Mouse (Mus musculus): ENCODE data around the gene Limk2. TPM values are rescaled to one million over a fixed set of nuclear protein-coding genes. Genes with fewer than 3 reads are reported as not detected.
A peak's percentile ranks its signal among the peaks of the same experiment; 100 is the strongest.

Gene Limk2
- polyA plus RNA-seq, 1 experiment from 2014 or later, result 69.3 TPM

GRCm38 (mm10) chr11:3330566-3330965 is 78.4 kb downstream of the Limk2 start:
- Histone ChIP-seq H3K9me3 (ENCODE audit: control insufficient read depth, low read length) (no peaks in the 10 kb centered on the region), H3K4me3 (ENCODE audit: low read depth, low read length) (peak overlapping the region; percentile 49), H3K27me3 (ENCODE audit: control insufficient read depth, insufficient read depth, low read length) (no peaks in the 10 kb centered on the region), H3K36me3 (ENCODE audit: control insufficient read depth, insufficient read depth, low read length) (no peaks in the 10 kb centered on the region), H3K9ac (ENCODE audit: low read length) (peak overlapping the region; percentile 64), H3K4me1 (replicated peaks; ENCODE audit: control insufficient read depth, insufficient read depth) (peaks cover 12% of the 10 kb centered on the region; the same call in 1 of the 2 replicates), H3K4me2 (replicated peaks; ENCODE audit: low read depth) (peak overlapping the region; percentile 79), H3K27ac (replicated peaks) (peak overlapping the region; percentile 90)
- DNase-seq (ENCODE audit: low spot score) (peak; percentile 79), ATAC-seq (ENCODE audit: low FRiP score, low TSS enrichment) (no peak)
- TF ChIP-seq EP300 (optimal IDR thresholded peaks at IDR 0.05) (no peak), CTCF (IDR thresholded peaks at IDR 0.05; ENCODE audit: low read depth) (peak; percentile 69)
- WGBS, result 1% methylated on average over 9 of the region's 9 CpGs

- TF ChIP-seq CTCF (IDR thresholded peaks at IDR 0.05; ENCODE audit: low read depth), result no peak
- peak; percentile 38 for TF ChIP-seq EP300 (optimal IDR thresholded peaks at IDR 0.05)
- ATAC-seq (ENCODE audit: low FRiP score, low TSS enrichment) (no peak), DNase-seq (ENCODE audit: low spot score) (no peak)
- no peaks in the 10 kb centered on the region for H3K9me3 ChIP-seq (ENCODE audit: control insufficient read depth, low read length)
- H3K4me3 ChIP-seq (ENCODE audit: low read depth, low read length), result peak within 1 kb of the TSS; percentile 49
- peak within 1 kb of the TSS; percentile 64 for H3K9ac ChIP-seq (ENCODE audit: low read length)
- no peaks in the 10 kb centered on the region for H3K27me3 ChIP-seq (ENCODE audit: control insufficient read depth, insufficient read depth, low read length)
- H3K4me2 ChIP-seq (replicated peaks; ENCODE audit: low read depth), result peak within 1 kb of the TSS; percentile 79
- no peaks in the 10 kb centered on the region for H3K36me3 ChIP-seq (ENCODE audit: control insufficient read depth, insufficient read depth, low read length)
- peak within 1 kb of the TSS; percentile 90 for H3K27ac ChIP-seq (replicated peaks)
- H3K4me1 ChIP-seq (replicated peaks; ENCODE audit: control insufficient read depth, insufficient read depth), result peaks cover 11% of the 10 kb centered on the region; the same call in 1 of the 2 replicates
Observed at GRCm38 (mm10) chr11:3329891-3330451, 79.0 kb downstream of the Limk2 start, which contains the start of gene Pik3ip1. Gene Pik3ip1 (plus strand): TSS chr11:3330401.

GRCm38 (mm10) chr11:3328806-3329775 is 79.9 kb downstream of the Limk2 start:
- Histone ChIP-seq H3K4me2 (replicated peaks; ENCODE audit: low read depth) (no peak overlapping the region), H3K9ac (ENCODE audit: low read length) (no peak overlapping the region), H3K27ac (replicated peaks) (no peak overlapping the region), H3K27me3 (ENCODE audit: control insufficient read depth, insufficient read depth, low read length) (no peaks in the 10 kb centered on the region), H3K9me3 (ENCODE audit: control insufficient read depth, low read length) (no peaks in the 10 kb centered on the region), H3K4me3 (ENCODE audit: low read depth, low read length) (no peak overlapping the region), H3K4me1 (replicated peaks; ENCODE audit: control insufficient read depth, insufficient read depth) (peaks cover 9% of the 10 kb centered on the region; the same call in 1 of the 2 replicates), H3K36me3 (ENCODE audit: control insufficient read depth, insufficient read depth, low read length) (no peaks in the 10 kb centered on the region)
- 71% methylated on average over 11 of the region's 11 CpGs for WGBS
- no peak for ATAC-seq (ENCODE audit: low FRiP score, low TSS enrichment)
- DNase-seq (ENCODE audit: low spot score), result no peak
- TF ChIP-seq CTCF (IDR thresholded peaks at IDR 0.05; ENCODE audit: low read depth) (no peak), EP300 (optimal IDR thresholded peaks at IDR 0.05) (no peak)

DNA sequence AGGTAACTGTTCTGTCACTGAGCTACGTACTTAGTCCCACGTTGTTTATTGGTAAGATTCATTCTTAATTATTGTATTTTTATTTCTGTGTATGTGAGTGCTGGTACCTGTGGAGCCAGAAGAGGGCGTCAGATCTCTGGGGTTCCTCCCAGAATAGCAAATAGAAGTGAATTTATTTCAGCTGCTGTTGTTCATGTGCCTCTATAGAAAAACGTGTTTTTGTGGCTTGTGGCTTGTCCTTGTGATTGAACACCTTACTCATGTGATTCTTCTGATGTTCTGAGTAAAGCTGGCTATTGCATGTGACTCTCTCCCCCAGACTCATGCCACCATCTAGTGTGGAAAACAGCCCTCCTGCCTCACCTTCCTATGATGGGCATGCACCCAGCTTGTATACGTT is 80.7 kb downstream of the Limk2 start:
- ATAC-seq (ENCODE audit: low FRiP score, low TSS enrichment) (no peak), DNase-seq (ENCODE audit: low spot score) (no peak)
- Histone ChIP-seq H3K36me3 (ENCODE audit: control insufficient read depth, insufficient read depth, low read length) (no peaks in the 10 kb centered on the region), H3K4me1 (replicated peaks; ENCODE audit: control insufficient read depth, insufficient read depth) (peaks cover 9% of the 10 kb centered on the region; the same call in 1 of the 2 replicates), H3K4me3 (ENCODE audit: low read depth, low read length) (no peak overlapping the region), H3K9ac (ENCODE audit: low read length) (no peak overlapping the region), H3K4me2 (replicated peaks; ENCODE audit: low read depth) (no peak overlapping the region), H3K9me3 (ENCODE audit: control insufficient read depth, low read length) (no peaks in the 10 kb centered on the region), H3K27me3 (ENCODE audit: control insufficient read depth, insufficient read depth, low read length) (no peaks in the 10 kb centered on the region), H3K27ac (replicated peaks) (no peak overlapping the region)
- 70% methylated on average over 5 of the region's 5 CpGs for WGBS
- TF ChIP-seq EP300 (optimal IDR thresholded peaks at IDR 0.05) (no peak), CTCF (IDR thresholded peaks at IDR 0.05; ENCODE audit: low read depth) (peak; percentile 38)

GRCm38 (mm10) chr11:3318286-3318685 is 90.7 kb downstream of the Limk2 start:
- no peaks in the 10 kb centered on the region for H3K4me1 ChIP-seq (replicated peaks; ENCODE audit: control insufficient read depth, insufficient read depth)
- ATAC-seq (ENCODE audit: low FRiP score, low TSS enrichment) (no peak), DNase-seq (ENCODE audit: low spot score) (no peak)
- TF ChIP-seq CTCF (IDR thresholded peaks at IDR 0.05; ENCODE audit: low read depth) (no peak), EP300 (optimal IDR thresholded peaks at IDR 0.05) (no peak)
- H3K27me3 ChIP-seq (ENCODE audit: control insufficient read depth, insufficient read depth, low read length), result no peaks in the 10 kb centered on the region
- H3K9me3 ChIP-seq (ENCODE audit: control insufficient read depth, low read length), result no peaks in the 10 kb centered on the region
- no peak overlapping the region for H3K4me3 ChIP-seq (ENCODE audit: low read depth, low read length)
- H3K36me3 ChIP-seq (ENCODE audit: control insufficient read depth, insufficient read depth, low read length), result no peaks in the 10 kb centered on the region
- WGBS, result 73% methylated on average over 3 of the region's 3 CpGs
- H3K9ac ChIP-seq (ENCODE audit: low read length), result no peak overlapping the region
- no peak overlapping the region for H3K27ac ChIP-seq (replicated peaks)
- no peak overlapping the region for H3K4me2 ChIP-seq (replicated peaks; ENCODE audit: low read depth)

Data from stomach, postnatal 0 days (tissue).